Mouse (Mus musculus) urinary bladder, postnatal 10 days (tissue): ENCODE measurements around the gene Rab3c.

ENCODE experiments used
- DNase-seq: peaks from one replicate; pipeline ENCODE4 v3.0.0; 2022; ENCODE audit warnings: low spot score

Rab3c gene

GRCm38 (mm10) chr13:110190039-110190438 is 90.8 kb downstream of the Rab3c start:
- DNase-seq, result no peak

- DNase-seq, result no peak
These were observed 95.7 kb downstream of the Rab3c start for GRCm38 (mm10) chr13:110184963-110185685.

GRCm38 (mm10) chr13:110175651-110176050 is 105.1 kb downstream of the Rab3c start:
- DNase-seq, result no peak

DNA sequence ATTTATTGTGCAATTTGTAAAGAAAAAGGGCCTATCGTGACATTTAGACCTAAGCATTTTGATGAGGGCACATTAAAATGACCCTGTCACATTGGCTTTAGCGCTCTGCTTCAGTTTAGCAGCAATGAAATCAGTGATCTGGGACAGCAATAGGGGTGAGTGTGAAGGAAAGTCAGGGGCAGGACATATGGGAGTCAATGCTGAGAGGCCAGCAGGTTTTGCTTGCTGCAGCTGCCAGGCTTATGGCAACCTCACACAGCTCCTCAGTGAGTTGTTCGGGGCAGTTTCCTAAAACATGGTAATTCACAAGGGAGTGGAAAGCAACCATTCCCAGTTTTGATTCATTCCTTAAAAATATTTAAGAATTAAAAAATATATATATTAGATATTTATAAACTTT is 111.1 kb downstream of the Rab3c start:
- no peak for DNase-seq

- DNase-seq, result no peak
These were observed 111.6 kb downstream of the Rab3c start for GRCm38 (mm10) chr13:110169152-110169551.

GRCm38 (mm10) chr13:110168570-110168969 is 112.2 kb downstream of the Rab3c start:
- no peak for DNase-seq

DNA sequence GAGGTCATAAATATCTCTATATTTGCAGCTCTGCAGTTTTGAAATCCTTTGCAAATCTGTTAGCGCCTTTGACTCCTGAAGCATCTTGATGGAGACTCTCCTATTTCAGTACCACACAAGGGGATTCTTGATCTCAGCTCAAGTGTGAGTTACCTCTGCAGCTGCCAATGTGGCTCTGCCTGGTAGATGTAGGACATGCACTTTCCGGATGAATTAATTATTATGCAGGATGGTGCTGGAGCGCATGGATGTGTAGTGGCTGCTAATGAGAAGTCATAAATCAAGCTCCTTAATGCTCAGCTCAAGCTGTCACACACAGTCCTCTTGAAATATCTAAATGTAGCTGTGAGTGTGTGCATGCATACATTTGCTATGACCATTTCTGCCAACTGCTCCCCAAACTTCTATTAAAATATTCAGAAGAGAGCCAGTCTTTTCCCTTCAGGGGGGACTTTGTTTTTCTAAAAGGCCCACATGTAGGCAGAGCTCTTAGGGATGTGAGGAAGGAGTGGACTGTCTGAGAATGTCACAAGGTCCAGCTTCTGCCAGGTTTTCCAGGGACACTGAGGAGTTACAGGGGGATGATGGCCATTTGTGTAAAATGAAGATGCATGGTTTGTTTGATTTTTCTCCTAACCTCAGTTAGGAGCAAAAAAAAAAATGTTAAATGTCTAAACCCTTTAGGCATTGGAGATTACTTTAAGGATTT is 114.0 kb downstream of the Rab3c start:
- DNase-seq, result no peak

- DNase-seq, result no peak
These were observed 120.8 kb downstream of the Rab3c start for GRCm38 (mm10) chr13:110159980-110160379.

GRCm38 (mm10) chr13:110158588-110159519 is 121.9 kb downstream of the Rab3c start:
- DNase-seq, result no peak

GRCm38 (mm10) chr13:110145545-110145944 is 135.3 kb downstream of the Rab3c start:
- no peak for DNase-seq

- no peak for DNase-seq
These were observed 135.8 kb downstream of the Rab3c start for GRCm38 (mm10) chr13:110145019-110145418.

DNA sequence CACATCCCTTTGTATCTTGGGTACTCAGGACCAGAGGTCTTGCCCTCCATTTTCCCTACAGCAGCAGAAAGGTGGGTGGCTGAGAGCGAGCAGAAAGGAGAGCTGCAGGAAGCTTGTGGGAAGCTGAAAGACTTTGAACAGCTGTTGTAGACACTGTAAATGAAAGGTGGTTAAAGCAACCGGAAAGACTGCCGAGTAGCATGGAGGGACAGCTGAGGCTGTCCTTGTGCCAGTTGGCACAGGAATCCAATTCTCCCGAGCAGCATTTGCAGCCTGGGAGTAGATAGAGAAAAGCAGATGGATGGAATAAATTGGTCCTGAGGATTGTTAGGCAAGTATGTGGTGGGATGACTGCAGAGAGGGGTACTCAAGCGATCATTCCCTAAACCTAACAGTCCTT is 141.5 kb downstream of the Rab3c start:
- no peak for DNase-seq

- DNase-seq, result no peak
These were observed 142.2 kb downstream of the Rab3c start for GRCm38 (mm10) chr13:110138644-110139043.

DNA sequence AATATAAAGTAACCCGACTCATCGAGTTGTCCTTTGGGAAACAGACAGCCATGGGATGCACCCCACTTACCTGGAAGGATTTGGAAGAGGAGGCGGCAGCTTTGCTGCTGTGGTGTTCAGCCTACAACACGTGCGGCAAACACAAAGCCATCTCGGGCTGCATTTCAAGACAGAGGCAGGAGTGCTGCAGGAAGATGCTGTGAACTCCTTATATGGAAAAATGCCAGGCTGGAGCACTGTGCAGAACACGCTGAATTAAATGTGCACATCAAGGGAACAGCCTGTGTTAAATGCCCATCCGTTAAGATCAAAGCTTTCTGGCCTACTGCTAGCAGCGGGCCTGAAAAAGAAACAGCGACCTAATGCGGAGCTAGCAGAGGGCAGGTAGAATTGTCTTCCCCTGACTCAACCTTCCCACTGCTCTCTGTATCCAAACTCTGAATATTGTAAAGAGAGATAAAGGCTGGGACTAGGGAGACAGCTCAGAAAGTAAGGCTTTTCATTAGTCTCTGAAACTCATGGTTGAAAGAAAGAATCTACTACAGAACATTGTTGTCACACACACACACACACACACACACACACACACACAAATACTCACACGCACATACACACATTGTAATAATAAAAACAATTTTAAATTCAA is 153.1 kb downstream of the Rab3c start:
- no peak for DNase-seq

GRCm38 (mm10) chr13:110122825-110123224 is 158.0 kb downstream of the Rab3c start:
- no peak for DNase-seq

- DNase-seq, result no peak
These were observed 163.9 kb downstream of the Rab3c start for GRCm38 (mm10) chr13:110116892-110117291.

DNA sequence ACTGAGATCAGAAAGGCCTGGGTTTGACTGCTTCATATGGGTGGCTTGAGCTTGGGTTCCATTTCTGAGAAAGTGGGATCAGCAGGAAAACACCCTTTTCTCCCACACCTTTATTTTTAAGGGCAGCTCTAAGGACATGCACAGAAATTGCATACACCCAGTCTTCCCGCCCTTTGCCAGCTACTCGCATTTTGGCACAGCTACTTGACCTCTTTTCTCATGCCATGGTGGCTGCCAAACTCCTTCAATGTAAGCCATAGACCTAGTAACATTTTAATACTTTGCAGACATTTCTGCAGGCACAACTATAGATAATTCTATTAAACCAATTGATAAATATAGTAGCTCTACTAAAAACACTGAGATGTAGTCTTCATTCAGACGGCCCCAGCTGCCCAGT is 164.5 kb downstream of the Rab3c start:
- DNase-seq, result no peak

DNA sequence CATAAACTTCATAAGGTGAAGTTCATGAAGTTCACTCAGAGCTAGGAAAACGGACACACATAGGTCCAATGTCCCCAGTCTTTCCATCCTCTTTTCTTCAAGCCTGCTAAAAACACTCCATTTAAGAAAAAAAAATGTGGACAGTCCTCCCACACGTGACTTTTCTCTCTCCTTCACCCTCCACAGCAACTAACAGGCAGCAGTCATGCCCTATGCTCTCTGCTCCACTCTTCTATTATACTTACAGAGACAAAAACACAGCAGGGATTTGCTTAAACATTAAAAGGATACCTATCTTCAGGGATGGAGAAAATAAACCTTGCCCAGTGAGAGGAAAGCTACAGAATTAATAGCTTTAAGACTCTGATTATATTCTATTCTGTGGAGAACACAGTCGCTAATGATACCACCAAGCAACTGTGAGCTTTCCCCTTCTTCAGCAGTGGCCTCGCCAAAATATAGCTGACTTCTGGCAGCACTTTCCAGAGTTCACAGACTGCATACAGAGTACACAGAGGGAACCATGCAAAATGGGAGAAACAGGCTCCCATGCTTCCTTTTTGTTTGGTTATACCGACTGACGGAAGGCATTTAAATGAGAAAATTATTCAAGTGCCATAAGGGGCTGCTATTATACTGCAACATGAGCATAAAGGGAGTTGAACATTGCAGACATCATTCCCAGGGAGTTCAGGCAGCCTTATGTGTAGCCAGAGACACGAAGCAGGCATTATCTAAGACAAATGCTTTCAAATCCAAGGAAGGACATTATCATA is 165.7 kb downstream of the Rab3c start:
- DNase-seq, result no peak

GRCm38 (mm10) chr13:110113711-110114110 is 167.1 kb downstream of the Rab3c start:
- no peak for DNase-seq

DNA sequence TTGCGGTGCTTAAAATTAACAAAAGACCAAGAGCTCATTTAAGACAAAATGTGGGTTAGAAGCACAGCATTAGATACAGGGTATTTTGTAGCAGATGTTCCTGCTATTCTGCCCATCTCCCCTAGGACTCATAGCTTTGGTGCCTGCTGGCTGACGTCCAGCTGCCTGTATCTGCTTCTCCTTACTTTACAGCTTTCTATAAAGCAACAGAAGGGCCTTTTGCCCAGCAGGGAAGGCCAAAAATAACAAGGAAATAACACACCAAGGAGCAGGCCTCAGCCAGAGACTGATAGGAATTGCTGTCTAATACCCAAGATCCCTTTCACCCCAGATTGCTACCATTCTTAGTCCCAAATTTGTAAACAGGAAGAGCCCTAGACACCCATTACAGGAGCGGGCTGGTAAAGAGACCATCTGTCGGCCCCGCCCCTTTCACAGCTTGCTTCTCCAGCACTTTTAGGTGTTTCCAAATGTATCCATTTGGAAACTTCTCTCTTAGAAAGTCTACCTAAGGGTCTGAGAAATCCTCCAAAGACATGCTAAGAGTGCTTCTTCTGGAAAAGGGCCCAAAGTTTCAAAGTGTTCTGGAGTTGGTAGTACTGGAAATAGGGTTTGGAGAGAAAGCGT is 183.3 kb downstream of the Rab3c start:
- DNase-seq, result no peak

GRCm38 (mm10) chr13:110094998-110095397 is 185.8 kb downstream of the Rab3c start:
- DNase-seq, result no peak
